Mouse (Mus musculus) kidney, postnatal 0 days (tissue): ENCODE measurements around the gene Sept11. TPM values are rescaled to one million over a fixed set of nuclear protein-coding genes. Genes with fewer than 3 reads are reported as not detected.
A peak's percentile ranks its signal among the peaks of the same experiment; 100 is the strongest.

ENCODE experiments used
- ATAC-seq: fragments of 200-750 bp; cut with Nextera tagmentation; replicated peaks from 2 replicates; pipeline ENCODE4 v1.8.0; 2017; ENCODE audit warnings: low read depth, moderate number of reproducible peaks, moderate TSS enrichment, moderate library complexity; ENCODE audit not compliant: low FRiP score
- DNase-seq: peaks from one replicate; pipeline ENCODE4 v3.0.0-alpha.2; 2016; ENCODE audit warnings: low spot score
- H3K27ac ChIP-seq: fragments of 300-500 bp; sonication (generic); 2 replicates; pipeline ENCODE4 v1.5.1; 2014; ENCODE audit warnings: mild to moderate bottlenecking
- H3K27me3 ChIP-seq: fragments of 300-500 bp; sonication (generic); 2 replicates; pipeline ENCODE4 v1.6.1; 2014; ENCODE audit warnings: low read length, mixed read lengths; ENCODE audit not compliant: insufficient read depth
- H3K36me3 ChIP-seq: fragments of 300-500 bp; sonication (generic); 2 replicates; pipeline ENCODE4 v1.6.1; 2014; ENCODE audit warnings: low read length, mixed read lengths; ENCODE audit not compliant: insufficient read depth
- H3K4me1 ChIP-seq: fragments of 300-500 bp; sonication (generic); replicated peaks from 2 replicates; pipeline ENCODE4 v1.6.1; 2014; ENCODE audit warnings: antibody characterized with exemption, low read length, mixed read lengths; ENCODE audit not compliant: insufficient read depth
- H3K4me2 ChIP-seq: fragments of 300-500 bp; sonication (generic); 2 replicates; pipeline ENCODE4 v1.6.1; 2014; ENCODE audit warnings: mild to moderate bottlenecking, low read length, moderate library complexity, mixed read lengths
- H3K4me3 ChIP-seq: fragments of 300-500 bp; sonication (generic); replicated peaks from 2 replicates; pipeline ENCODE4 v1.5.1; 2014; ENCODE audit warnings: low read depth, low read length
- H3K9ac ChIP-seq: fragments of 300-500 bp; sonication (generic); 2 replicates; pipeline ENCODE4 v1.6.1; 2014; ENCODE audit warnings: low read depth, low read length
- H3K9me3 ChIP-seq: fragments of 300-500 bp; sonication (generic); replicated peaks from 2 replicates; pipeline ENCODE4 v1.6.1; 2016; ENCODE audit warnings: low read length, inconsistent platforms, mixed read lengths
- CTCF ChIP-seq: IDR thresholded peaks from 2 replicates; pipeline ENCODE4 v1.5.1; 2016; ENCODE audit warnings: antibody characterized with exemption, low read depth, mild to moderate bottlenecking, moderate library complexity
- WGBS: fragments of 180-500 bp; shearing (Covaris S2); extraction: QIAGEN DNeasy Blood & Tissue Kit; methylation state at CpG from one replicate; pipeline ENCODE4 v1.1.7; 2014; 5-methylcytosine and 5-hydroxymethylcytosine counted together
- polyA plus RNA-seq: library from polyadenylated mRNA; unstranded; fragments of >200 nt; fragmentation: Nextera tagmentation; extraction: Ambion mirVana; gene quantifications from 2 replicates; pipeline ENCODE4 v1.2.1, GENCODE M21; 2015

The Sept11 gene
- polyA plus RNA-seq, 1 experiment from 2014 or later: 140 TPM

DNA sequence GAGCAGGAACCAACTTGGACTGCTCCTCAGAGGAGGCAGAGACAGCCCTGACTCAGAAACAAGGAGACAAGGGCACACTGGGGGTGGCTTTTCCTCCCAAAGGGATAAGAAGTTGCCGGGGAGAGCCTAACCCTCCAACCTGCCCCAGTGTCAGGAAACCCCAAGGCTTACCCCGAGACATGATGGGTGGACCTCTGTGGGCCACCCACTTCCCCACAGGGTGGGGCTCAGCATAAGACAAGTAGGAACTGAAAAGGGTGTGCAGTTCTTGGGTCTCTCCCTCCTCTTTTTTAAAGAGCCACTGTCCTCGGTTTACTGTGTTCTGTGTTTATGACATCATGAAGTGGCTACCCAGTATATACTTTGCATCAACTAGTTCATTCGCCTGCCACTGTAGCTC is 59.2 kb downstream of the Sept11 start:
- DNase-seq (no peak), ATAC-seq (no peak)
- H3K4me2 ChIP-seq: no peak overlapping the region
- H3K4me3 ChIP-seq: no peak overlapping the region
- WGBS: 68% methylated on average over 4 of the region's 4 CpGs
- H3K9me3 ChIP-seq: no peaks in the 10 kb centered on the region
- H3K9ac ChIP-seq: no peak overlapping the region
- TF ChIP-seq CTCF: no peak
- no peak overlapping the region for H3K27ac ChIP-seq
- H3K27me3 ChIP-seq: no peaks in the 10 kb centered on the region
- peaks cover 29% of the 10 kb centered on the region for H3K36me3 ChIP-seq
- H3K4me1 ChIP-seq: peaks cover 20% of the 10 kb centered on the region

- Histone ChIP-seq H3K9me3 (no peaks in the 10 kb centered on the region), H3K4me3 (no peak overlapping the region), H3K9ac (no peak overlapping the region), H3K4me1 (peaks cover 17% of the 10 kb centered on the region), H3K27me3 (no peaks in the 10 kb centered on the region), H3K4me2 (no peak overlapping the region), H3K36me3 (peaks cover 36% of the 10 kb centered on the region), H3K27ac (no peak overlapping the region)
- TF ChIP-seq CTCF: no peak
- ATAC-seq (no peak), DNase-seq (no peak)
- 82% methylated on average over 11 of the region's 11 CpGs for WGBS
Observed at GRCm38 (mm10) chr5:93154401-93154800, 61.2 kb downstream of the Sept11 start.

- no peak overlapping the region for H3K4me3 ChIP-seq
- H3K4me1 ChIP-seq: no peaks in the 10 kb centered on the region
- peak; percentile 80 for DNase-seq
- no peaks in the 10 kb centered on the region for H3K9me3 ChIP-seq
- no peak overlapping the region for H3K4me2 ChIP-seq
- 80% methylated on average over 3 of the region's 3 CpGs for WGBS
- TF ChIP-seq CTCF: peak; percentile 87
- H3K36me3 ChIP-seq: peaks cover 68% of the 10 kb centered on the region
- no peak for ATAC-seq
- H3K9ac ChIP-seq: no peak overlapping the region
- H3K27me3 ChIP-seq: no peaks in the 10 kb centered on the region
- H3K27ac ChIP-seq: no peak overlapping the region
Observed at GRCm38 (mm10) chr5:93163541-93163940, 70.3 kb downstream of the Sept11 start.

DNA sequence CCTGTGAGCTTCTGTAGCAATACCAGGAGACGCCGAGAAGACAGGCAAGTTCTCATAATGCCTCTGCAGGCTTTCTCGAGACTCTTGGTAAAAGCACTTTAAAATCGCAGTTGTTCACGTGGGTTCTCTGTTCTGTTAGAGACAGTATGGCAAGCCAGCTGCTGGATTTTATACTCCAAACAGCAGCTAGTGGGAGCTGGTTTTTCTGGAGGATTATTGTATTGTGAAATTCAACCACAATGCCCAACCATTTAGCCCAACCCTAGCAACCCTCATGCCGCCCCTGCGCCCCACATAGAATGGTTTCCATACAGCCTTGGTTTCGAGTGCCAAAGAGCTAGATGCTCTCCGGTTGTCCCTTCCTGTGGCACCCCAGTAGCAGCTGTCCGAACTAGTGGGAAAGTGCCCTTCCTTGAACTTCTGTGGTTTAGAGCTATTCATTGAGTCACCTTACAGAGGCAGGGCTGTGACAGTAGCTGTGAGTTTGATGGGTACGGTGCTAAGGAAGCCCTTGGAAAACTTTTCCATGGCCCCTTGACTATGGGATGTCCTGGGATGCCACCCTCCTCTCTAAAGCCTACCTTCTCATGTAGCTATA is 74.8 kb downstream of the Sept11 start:
- Histone ChIP-seq H3K36me3 (peaks cover 65% of the 10 kb centered on the region), H3K4me3 (no peak overlapping the region), H3K9ac (no peak overlapping the region), H3K27ac (no peak overlapping the region), H3K27me3 (no peaks in the 10 kb centered on the region), H3K9me3 (no peaks in the 10 kb centered on the region), H3K4me1 (no peaks in the 10 kb centered on the region), H3K4me2 (no peak overlapping the region)
- no peak for TF ChIP-seq CTCF
- ATAC-seq (no peak), DNase-seq (no peak)
- WGBS: 95% methylated on average over 11 of the region's 11 CpGs

DNA sequence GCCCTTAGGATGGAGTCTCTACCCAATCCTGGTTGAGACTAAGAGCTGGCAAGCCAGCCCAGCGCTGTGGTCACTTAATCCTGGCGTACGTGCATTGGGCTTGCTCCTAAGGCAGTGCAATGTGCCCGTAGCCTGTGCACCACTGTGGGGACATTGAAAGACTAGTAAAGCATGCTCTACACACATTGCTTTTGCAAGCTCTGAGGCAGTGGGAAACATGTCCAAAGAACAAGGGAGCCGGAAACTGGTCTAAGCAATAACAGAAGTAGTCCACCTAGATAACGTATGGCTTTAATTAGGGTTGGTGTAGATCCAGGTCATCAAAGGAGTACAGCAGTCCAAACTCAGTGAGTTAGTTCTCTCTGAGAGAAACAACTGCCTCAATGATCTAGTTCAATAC is 75.4 kb downstream of the Sept11 start:
- H3K36me3 ChIP-seq: peaks cover 67% of the 10 kb centered on the region
- WGBS: 92% methylated on average over 6 of the region's 6 CpGs

GRCm38 (mm10) chr5:93171420-93171819 is 78.2 kb downstream of the Sept11 start:
- WGBS: 94% methylated on average over 15 of the region's 15 CpGs
- DNase-seq (no peak), ATAC-seq (no peak)
- H3K4me2 ChIP-seq: no peak overlapping the region
- H3K9ac ChIP-seq: no peak overlapping the region
- H3K36me3 ChIP-seq: peaks cover 64% of the 10 kb centered on the region
- no peak overlapping the region for H3K4me3 ChIP-seq
- no peaks in the 10 kb centered on the region for H3K27me3 ChIP-seq
- no peak overlapping the region for H3K27ac ChIP-seq
- H3K9me3 ChIP-seq: no peaks in the 10 kb centered on the region
- TF ChIP-seq CTCF: no peak
- H3K4me1 ChIP-seq: no peaks in the 10 kb centered on the region

More for the DNA sequence above, 75.4 kb downstream of the Sept11 start:
- H3K9ac ChIP-seq: no peak overlapping the region
- no peak overlapping the region for H3K27ac ChIP-seq
- H3K9me3 ChIP-seq: no peaks in the 10 kb centered on the region
- DNase-seq: no peak
- H3K4me3 ChIP-seq: no peak overlapping the region
- TF ChIP-seq CTCF: no peak
- H3K27me3 ChIP-seq: no peaks in the 10 kb centered on the region
- no peak for ATAC-seq
- no peak overlapping the region for H3K4me2 ChIP-seq
- no peaks in the 10 kb centered on the region for H3K4me1 ChIP-seq

DNA sequence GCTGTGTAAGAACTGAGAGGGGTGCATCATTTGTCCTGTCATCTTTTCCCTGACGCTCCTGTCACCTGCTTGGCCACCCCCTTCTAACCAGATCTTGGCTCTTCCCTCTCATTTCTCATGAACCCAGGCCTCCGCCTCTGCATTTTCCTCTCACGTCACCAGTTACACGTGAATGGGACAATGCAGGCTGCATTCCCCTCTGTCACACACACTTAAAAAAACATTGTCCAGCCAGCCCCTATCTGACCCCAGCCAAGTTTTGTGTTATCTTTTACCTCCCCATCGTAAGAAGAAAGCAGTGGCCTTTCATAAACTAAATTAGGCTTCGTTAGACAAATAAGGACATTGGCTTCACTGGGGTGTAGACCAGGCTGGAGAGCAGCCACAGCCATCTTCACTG is 79.3 kb downstream of the Sept11 start:
- no peak overlapping the region for H3K4me2 ChIP-seq
- no peaks in the 10 kb centered on the region for H3K9me3 ChIP-seq
- DNase-seq (no peak), ATAC-seq (no peak)
- H3K36me3 ChIP-seq: peaks cover 61% of the 10 kb centered on the region
- H3K4me1 ChIP-seq: no peaks in the 10 kb centered on the region
- H3K4me3 ChIP-seq: no peak overlapping the region
- no peak for TF ChIP-seq CTCF
- WGBS: 67% methylated on average over 6 of the region's 6 CpGs
- H3K27ac ChIP-seq: no peak overlapping the region
- H3K27me3 ChIP-seq: no peaks in the 10 kb centered on the region
- no peak overlapping the region for H3K9ac ChIP-seq
